Mouse (Mus musculus): ENCODE results near the gene Elavl4.

The Elavl4 gene

DNA sequence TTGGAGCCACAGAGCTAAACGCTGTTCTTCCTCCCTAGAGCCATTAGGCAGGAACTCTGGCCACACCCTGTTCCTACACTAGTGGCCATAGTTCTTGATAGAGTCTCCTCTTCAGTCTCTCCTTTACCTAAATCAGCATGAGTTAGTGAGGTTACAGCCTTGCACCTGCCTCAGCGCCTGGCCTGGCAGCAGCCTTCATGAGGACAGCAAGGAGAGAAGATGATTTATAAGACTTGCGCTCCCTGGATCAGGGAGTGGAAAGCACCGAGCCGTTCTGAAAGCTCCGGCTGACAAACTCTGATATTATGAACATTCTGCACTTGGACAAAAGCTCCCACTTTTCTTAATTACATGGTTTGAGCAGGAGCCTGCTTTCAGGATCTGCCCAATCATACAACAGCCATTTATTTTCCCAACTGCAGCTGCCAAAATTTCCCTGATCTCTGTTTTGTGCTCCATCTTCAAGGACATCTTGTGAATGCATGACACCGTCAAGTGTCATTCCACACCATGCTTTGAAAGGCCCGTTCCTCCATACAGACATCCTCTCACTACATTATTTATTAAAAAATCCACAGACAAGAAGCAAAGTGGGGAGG, 87.3 kb downstream of the Elavl4 start:
- DNase-seq, result no peak

DNA sequence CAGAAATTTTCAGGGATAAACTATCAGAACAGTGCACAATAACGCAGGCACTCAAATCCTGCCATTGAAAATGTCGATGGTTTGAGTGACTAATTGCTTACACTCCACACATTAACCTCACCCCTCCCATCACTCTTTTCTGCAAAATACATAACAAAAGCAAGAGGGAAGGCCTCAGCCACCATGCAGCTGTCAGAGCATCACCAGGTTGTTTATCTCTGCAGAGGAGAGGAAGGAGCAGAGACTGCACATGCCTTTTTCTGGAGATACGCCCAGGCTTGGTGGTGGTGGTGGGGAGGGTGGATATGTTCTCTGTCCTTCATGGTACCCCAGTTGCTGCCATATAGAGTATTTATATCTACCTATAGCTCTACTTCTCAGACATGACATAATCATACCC, 94.3 kb downstream of the Elavl4 start:
- no peak for DNase-seq

DNA sequence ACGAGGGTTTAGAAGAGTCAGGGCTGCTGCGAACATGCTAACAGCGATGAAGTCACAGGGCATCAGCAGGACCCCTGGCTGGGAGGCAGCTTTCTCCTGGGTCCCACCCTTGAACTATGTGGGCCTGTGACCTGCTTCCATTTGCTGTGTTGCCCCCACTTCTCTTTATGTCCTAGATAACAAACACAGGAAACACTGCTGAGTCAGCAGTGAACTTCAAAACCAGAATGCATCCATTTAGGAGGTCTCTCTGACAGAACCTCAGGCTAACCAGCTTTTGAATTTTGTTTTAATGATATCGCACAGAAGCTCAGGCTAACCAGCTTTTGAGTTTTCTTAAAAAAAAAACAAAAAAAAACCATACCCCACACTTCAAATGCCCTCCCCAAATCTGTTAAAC, 96.1 kb downstream of the Elavl4 start:
- no peak for DNase-seq

DNA sequence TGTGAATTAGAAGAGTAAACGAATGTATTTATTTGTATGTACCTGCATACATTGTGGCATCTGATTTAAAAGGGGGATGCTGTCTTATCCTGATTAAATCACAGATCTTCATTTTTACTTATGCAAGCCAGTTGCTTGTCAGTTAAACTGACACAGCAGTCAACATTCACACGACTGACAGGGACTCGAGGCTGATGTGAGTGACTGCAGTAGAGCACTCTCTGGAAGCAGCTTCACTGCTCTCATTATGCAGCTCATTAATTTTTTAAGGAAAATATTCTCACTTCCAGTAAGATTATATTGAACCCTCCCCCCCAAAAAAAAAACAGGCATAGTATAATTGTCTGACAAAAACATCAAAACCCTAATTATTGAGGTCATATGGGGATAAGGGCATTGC, 101.7 kb downstream of the Elavl4 start:
- no peak for DNase-seq

DNA sequence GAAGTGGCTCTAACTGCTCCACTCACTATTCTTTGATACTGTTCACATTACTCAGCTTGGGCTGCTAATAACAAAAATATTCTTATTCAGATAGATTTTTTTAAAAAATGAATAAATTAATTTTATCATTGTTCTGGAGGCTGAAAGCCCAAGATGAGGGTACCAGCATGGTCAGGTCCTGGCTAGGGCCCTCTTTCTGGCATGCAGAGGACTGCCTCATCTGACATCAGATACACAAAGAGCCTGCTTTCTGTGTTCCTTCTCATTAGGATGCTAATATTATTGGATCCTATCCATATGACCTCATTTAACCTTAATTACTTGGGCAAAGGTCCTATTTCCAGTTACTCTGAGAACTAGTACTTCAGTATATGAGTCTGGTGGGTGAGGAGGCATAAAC, 108.8 kb downstream of the Elavl4 start:
- DNase-seq, result no peak

DNA sequence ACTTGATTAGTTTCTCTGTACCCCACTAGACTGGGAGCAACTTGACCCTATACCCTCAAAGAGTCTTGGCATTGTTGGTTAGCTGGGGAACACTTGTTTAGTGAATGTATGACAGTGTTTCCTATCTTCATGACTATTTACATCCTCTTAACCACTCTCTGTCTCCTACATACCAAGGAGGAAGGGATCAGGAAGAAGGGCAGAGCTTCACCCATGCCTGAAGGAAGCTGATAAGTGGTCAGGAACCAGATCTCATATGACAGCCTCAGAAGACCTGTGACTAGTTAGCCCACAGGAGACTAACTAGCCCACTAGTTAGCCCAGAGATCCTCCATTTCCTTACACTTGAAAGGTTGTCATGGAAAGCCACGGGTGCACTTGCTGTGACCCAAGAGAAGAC, 117.2 kb downstream of the Elavl4 start:
- DNase-seq, result no peak

DNA sequence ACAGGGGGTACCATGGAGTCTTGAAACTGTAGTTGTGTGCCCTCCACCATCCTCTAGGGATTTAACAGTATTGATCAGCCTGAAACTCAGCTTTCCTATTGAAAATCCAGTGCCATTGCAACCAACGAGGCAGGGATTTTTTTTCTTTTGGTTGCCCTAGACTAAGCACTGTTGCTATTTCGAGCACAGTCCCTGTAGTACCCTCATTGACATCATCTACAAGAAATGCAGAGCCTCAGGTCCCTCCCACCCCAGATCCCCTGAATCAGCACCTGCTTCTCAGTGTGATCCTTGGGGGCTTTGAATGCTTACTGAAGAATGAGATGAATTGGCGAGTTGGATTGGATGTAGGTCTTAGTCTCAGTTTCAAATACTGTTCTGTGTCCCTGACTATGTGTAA, 119.4 kb downstream of the Elavl4 start:
- no peak for DNase-seq

DNA sequence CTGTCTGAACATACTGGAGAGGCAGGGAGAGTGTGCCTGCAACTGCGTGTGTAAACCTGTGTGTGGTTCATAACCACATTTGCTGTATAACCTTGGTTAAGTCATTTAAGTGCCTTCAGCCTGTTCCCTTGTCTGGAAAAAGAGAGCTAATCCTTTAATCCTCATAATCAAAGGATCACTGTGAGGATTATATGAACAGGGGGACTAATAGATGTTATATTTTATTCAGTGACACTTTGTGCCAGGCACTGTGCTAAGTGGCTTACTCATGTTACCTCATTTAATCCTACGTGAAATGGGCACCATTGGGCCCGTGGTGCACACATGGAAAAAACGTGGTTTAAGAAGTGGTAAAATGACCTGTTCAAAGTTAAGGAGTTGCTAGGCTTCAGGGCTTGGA, 119.9 kb downstream of the Elavl4 start:
- DNase-seq, result no peak

DNA sequence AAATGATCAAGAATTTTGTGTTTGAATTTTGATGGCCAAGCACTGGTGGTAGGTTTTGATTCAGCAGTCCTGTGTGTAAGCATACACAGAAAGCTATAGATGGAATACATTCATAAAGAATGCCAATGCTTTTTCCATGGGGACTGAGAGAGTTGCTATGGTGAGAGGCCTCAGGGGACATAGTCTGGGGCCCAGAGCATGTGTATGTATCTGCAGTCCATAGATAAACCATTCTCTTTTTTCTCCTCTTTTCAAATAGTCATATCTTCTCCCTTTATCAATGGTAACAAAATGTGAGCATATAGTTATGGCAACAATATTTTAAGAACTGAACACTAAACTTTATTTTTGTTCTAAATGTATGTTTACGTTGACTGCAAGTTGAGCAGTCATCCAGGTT, 122.1 kb downstream of the Elavl4 start:
- no peak for DNase-seq

DNA sequence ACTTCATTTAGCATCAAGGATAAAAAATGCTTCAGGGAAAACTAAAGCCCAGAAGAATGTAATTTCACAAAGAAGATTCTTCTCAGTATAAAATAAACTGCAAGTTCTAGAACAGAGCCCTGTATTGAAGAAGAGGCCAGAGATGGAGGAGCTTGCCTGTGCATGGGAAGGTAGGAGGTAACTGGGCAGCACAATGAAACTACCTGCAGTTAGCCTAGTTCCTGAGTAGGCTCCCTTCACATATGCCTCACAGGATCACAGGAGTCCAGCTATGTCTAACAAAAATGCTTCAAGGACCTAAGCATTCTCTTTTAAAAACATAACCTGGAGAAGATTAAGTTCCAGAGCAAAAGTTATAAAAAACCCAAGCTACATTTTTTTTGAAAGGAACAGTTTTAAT, 122.5 kb downstream of the Elavl4 start:
- no peak for DNase-seq

DNA sequence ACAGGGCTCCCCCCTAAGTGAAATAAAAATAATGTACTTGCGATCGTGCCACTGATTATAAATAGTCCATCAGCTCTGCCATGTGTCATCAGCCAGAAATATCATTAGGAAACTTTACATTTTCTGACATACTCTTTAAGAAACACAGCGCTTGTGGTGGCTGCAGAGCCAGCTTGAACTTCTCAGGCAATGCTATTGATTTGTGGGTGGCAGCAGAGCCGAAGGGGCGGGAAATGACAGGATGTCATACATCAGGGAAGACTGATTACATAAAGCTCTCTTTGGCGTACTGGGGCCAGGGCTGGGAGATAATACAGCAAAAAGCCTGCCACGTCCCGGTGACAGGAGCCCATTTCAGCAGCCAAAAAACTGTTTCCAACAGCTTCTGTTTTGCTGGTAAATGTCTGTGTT, 124.1 kb downstream of the Elavl4 start:
- no peak for DNase-seq

DNA sequence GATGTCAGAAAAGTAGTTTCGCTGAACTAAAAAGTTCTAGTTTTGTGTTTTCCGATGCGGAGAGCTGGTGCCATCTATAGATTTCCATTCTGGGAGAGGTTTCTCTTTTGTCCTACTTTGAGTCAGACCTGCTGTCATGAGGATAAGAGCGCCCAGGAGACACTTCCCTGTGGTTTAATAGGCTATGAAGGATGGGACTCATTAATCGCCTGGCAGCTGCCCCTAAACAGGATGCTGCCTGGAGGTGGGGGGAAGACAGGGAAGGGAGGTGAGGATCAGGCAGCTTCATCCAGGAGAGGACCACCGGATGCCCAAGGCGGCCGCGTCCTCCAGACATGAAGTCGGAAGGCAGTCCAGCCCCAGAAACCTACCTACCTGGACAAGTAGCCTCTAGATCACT, 126.2 kb downstream of the Elavl4 start:
- DNase-seq, result no peak

DNA sequence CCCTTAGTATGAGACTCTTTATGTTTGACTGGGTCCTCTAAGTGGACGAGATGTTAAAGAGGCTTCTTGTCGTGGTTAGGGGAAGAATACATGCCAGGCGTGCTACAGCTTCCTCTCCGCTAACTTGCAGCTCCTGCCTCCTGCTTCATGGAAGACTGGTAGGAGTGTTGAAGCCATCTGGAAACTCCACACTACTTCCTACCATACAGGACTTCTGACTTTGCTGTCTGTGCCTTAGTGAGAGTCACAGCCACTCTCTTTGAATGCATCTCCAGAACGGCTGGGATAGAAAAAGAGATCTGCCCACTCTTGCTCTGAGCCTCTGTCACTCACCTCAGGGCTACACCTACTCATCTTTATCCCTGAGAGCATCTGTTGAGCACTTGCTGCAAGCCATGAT, 132.9 kb downstream of the Elavl4 start:
- no peak for DNase-seq

DNA sequence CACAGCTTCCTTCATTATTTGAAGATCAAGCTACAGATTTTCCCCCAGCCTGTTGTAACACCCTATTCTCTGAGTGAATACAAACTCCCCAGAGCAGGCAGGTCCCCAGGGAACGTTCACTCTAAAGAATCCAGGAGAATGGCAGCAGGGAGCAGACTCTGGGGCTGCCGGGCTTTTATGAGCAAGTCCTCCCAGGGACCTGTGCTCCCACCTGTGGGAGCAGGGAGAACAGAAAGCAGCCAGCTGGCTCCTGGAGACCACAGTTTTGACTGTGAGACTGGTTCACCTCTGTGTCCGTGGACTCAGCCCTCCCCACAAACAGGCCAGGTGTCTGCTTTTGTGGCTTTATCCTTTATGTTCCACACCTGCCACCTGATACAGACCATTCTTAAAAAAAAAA, 134.2 kb downstream of the Elavl4 start:
- no peak for DNase-seq

DNA sequence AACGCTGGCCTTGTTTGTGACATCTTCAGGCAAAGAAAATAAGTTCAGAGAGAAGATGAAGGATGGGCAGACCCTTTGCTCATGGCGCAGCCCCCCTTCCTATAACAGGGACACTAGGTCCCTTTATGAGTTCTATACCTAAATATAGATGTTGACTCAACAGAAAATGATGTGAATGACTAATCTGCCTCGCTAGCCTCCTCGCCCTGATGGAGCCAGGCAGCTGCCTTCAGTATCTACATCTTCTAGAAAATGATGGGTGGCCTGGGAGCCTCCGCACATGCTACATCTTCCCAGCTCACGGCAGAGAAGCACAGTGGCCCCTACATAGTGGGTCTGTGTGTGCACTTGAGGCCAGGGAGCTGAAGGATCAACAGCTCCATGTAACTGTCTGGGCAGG, 137.2 kb downstream of the Elavl4 start:
- no peak for DNase-seq

DNA sequence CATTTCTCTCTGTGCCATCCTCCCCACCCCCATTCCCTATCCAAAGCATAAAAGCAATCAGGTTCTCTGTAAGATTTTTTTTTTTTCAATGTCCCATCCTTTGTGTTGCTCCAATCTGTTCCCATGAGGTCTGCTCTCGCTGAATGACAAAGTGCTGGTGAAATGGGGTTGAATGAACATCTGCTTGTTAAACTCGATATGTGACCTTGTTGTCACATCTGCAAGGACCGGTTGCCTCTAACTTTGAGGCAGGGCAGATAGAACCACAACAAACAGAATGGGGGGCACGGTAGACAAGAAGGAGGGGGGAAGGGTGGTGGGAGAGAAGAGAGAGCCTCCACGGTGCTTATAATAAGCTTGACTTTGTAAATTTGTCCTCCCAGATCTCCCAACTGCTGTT, 138.0 kb downstream of the Elavl4 start:
- DNase-seq, result no peak

DNA sequence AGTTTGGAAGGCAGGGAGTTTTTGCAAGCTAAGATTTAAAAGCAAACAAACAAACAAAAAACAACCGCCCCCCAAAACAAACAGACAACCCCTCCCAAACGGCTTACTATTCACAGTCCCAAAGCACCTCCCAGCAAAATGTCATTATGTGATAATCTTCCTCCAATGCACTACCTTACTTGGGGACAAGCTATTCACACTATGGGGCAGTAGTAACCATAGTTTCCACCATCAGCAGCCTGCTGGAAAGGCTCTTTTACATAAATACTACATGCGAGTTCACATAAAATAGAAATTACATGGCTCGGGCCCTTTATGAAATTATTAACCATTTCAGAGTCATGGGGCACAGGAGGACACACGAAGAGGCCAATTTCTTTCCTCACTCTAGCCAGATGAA, 141.5 kb downstream of the Elavl4 start:
- no peak for DNase-seq

DNA sequence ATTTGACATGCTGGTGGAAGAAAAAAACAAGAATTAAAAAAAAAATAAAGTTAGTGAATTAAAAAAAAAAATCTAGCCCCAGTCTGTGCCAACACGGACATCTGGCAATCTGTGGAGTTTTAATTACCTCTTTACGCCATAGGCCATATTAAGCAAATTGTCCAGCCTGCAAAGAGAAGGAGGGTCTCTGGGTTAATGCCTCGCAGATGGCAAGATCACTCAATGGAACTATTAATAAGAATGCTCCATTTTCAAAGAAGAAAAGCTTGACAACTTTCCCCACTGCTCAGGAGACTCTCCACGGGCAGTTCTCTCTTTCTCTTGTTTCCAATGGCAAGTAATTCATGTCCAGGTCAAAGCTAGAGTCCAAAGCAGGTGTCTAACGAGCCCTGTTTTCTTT, 142.1 kb downstream of the Elavl4 start:
- DNase-seq, result no peak

DNA sequence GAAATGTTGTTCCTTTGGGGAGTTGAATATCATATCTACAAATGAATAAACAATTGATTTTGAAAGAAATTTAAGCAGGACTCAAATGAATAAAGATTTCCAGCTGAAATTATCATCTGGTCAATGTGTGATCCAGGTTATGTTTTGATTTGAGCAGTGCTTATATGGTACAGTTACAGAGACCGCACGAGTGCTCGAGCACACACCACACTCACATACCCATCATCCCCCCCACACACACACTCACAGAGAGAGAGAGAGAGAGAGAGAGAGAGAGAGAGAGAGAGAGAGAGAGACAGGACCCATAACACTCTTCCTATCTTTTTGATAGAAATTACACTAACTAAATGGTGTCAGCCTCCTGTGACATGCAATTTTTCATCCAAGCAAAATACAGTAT, 150.0 kb downstream of the Elavl4 start:
- no peak for DNase-seq

DNA sequence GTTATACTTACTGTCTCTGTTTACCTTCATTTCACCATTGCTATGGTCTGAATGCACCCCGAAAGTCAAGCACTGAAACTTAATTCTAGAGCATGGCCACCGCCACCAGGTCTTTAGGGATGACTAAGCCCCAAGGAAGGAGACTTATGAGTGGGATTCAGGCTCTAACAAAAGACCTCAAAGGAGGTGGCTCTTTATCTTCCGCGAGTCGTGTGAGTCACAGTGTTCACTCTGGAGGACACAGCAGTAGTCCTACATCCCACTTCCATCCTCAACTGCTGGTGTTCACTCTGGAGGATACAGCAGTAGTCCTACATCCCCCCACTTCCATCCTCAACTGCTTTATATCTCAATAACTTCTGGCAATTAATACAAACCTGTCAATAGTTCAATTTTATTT, 151.8 kb downstream of the Elavl4 start:
- no peak for DNase-seq

DNA sequence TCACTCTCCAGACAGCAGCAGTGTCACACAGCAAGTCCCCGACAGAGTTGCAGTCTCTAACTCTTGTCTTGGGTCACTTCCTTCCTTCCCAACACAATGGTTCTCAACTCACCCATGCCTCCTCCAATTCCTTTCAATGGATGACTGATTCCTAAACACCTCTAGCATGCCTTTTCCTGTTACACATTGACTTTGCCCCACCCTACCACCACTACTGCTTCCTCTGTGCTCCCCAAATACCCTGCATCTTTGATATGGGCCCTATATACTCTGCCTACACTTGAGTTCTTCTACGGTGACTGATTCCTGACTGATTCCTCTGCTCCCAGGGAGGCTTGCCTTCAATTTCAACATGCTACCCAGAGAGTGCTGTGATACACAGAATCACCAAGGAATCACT, 153.1 kb downstream of the Elavl4 start:
- no peak for DNase-seq

DNA sequence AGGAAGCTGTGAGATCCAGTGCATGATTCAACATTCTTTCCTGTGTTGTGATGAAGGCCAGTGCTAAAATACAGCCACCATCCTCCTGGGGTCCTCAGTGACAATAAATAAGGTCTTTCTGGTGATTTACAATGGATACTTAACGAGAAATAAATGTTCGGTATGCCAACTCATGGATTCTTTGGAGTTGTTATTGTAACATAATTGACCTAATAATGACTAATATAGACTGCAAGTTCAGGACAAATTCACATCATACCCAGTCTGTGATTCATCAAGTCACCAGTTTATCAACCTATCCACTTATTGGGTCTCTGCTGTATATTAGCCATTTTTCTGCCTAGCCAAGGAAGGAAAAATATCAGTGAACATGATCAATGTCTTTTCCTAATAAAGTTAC, 174.4 kb downstream of the Elavl4 start:
- no peak for DNase-seq

DNA sequence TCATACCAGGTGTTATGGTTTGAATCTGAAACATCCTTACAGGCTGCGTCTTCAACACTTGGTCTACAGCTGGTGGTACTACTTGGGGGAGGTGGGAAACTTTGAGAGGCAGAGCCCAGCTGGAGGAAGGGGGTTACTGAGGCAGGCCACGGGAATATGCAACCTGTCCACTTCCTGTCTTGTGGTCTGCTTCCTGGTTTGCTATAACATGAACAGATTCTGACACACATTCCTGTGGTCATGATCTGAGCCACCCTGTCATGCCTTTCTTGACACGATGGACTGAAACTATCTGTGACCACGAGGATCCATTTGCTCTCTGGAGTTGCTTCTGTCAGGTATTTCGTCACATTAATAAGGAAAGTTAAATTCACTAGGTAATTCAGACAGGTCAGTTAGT, 179.7 kb downstream of the Elavl4 start:
- no peak for DNase-seq

DNA sequence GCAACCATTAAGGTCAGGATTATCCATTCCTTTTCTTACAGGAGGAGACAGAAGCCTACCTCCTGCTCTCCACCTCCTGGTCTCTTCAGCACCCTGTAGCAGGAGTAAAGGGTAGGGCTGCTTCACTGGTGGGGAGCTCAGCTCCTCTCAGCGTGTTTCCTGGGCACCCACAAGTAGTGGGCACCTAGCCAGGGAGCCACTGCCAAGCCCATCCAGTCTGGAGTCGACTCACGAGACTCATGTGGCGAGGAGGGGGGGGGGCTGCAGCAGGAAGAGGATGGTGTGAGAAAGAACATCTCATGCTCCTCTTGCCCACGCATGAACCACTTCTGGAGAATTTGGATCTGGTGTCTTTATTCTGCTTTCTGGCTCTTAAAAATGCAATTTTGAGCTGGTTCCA, 186.5 kb downstream of the Elavl4 start:
- no peak for DNase-seq

DNA sequence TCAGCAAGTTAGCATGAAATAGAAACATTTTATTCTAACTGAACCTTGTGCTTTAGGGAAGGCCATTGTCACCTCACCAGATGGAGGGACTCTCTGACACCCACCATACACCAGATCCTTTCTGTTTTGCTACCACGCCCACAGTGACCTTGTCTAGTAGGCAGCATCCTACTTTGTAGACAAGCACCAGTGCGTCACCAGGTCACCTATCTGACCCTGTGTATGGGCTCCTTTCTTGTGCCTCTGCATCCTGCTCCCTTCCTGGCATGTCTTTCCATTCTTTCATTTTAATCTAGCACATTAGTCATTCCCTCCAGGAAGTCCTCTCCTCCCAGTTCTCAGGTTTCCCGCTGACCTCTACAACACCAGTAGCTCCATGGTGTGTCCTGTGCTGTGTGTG, 190.1 kb downstream of the Elavl4 start:
- DNase-seq, result no peak

Measured in cerebellum, adult 11 months (tissue).